Mouse (Mus musculus) G1E (cell line): ENCODE measurements around the gene Mcts2. TPM values are rescaled to one million over a fixed set of nuclear protein-coding genes. Genes with fewer than 3 reads are reported as not detected.

Experiments
- ATAC-seq: 2 replicates; pipeline ENCODE4 v1.8.0; 2016; ENCODE audit warnings: mild to moderate bottlenecking; ENCODE audit not compliant: insufficient number of reproducible peaks, poor library complexity, low FRiP score, severe bottlenecking; ENCODE audit errors: extremely low read depth
- DNase-seq: peaks from one replicate; pipeline ENCODE4 v3.0.0; 2012; ENCODE audit warnings: low spot score
- H3K27me3 ChIP-seq: 2 replicates; pipeline ENCODE4 v1.6.1; 2012; ENCODE audit warnings: mild to moderate bottlenecking, low read length, inconsistent platforms; ENCODE audit not compliant: insufficient read depth
- H3K36me3 ChIP-seq: replicated peaks from 2 replicates; pipeline ENCODE3; 2012; ENCODE audit warnings: mild to moderate bottlenecking, inconsistent platforms
- H3K4me1 ChIP-seq: 2 replicates; pipeline ENCODE4 v1.6.1; 2012; ENCODE audit warnings: low read depth, low read length, inconsistent platforms, mixed read lengths; ENCODE audit not compliant: insufficient read depth
- H3K4me3 ChIP-seq: 2 replicates; pipeline ENCODE4 v1.5.1; 2012; ENCODE audit warnings: low read depth, mild to moderate bottlenecking, inconsistent platforms, low read length, moderate library complexity, mixed read lengths
- H3K9me3 ChIP-seq: replicated peaks from 2 replicates; pipeline ENCODE4 v1.6.1; 2012; ENCODE audit warnings: inconsistent platforms
- CTCF ChIP-seq: IDR thresholded peaks from 2 replicates; pipeline ENCODE4 v1.5.1; 2012; ENCODE audit warnings: low read depth, low read length, inconsistent platforms, mixed read lengths
- GATA1 ChIP-seq: IDR thresholded peaks from 2 replicates; pipeline ENCODE4 v1.6.1; 2012; ENCODE audit warnings: borderline replicate concordance, low read length, inconsistent platforms, mixed read lengths
- GATA2 ChIP-seq: IDR thresholded peaks from 2 replicates; pipeline ENCODE4 v1.6.1; 2012; ENCODE audit warnings: low read depth, low read length, inconsistent platforms, borderline replicate concordance
- POLR2AphosphoS5 ChIP-seq: IDR thresholded peaks from 2 replicates; pipeline ENCODE4 v1.6.1; 2012; ENCODE audit warnings: low read depth, low read length, inconsistent platforms; ENCODE audit not compliant: insufficient replicate concordance
- TAL1 ChIP-seq: conservative IDR thresholded peaks from 2 replicates; pipeline ENCODE4 v1.6.1; 2012; ENCODE audit warnings: low read depth, low read length, inconsistent platforms, mixed read lengths
- polyA plus RNA-seq: library from polyadenylated mRNA; stranded (reverse); fragments of >175 nt; gene quantifications from 2 replicates; pipeline ENCODE4 v1.2.3, GENCODE M21; 2012
- total RNA-seq, 2 experiments: library from RNA; stranded (forward) in 1 of 2; stranded (reverse) in 1 of 2; fragments of 200-1000 nt in 1 of 2; fragments of >200 nt in 1 of 2; fragmentation: Nextera tagmentation in 1 of 2; gene quantifications; 2 replicates each; pipeline ENCODE4 v1.2.3; 2014 to 2017

The Mcts2 gene
- total and polyA plus RNA-seq, 3 experiments = 2.6 to 30.0 (median 24.2) TPM

DNA sequence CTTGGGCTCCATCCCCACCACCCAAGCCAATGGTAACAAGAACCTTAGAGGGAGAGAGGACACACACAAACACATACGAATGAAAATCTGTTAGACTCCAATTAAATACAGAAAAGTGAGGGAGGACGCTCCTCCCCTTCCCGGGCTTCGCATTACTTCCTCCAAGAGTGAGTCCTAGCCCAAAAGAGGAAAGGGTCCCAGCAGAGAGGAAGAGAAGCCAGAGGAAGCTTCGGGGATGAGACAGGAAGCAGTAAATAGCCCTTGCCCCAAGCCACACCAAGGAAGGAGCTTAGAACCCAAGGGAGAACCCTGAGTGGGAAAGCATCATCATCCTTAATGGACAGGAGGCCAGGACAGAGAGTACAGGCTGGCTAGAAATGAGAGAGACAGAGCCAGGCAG lies 22.2 kb downstream of the Mcts2 start:
- Histone ChIP-seq H3K27me3 (no peaks in the 10 kb centered on the region), H3K4me1 (peaks cover 19% of the 10 kb centered on the region; the same call in 1 of the 2 replicates), H3K4me3 (no peak overlapping the region), H3K36me3 (peaks cover 78% of the 10 kb centered on the region), H3K9me3 (no peaks in the 10 kb centered on the region; the same call in 1 of the 2 replicates)
- ATAC-seq = no peak
- DNase-seq = no peak
- TF ChIP-seq GATA1 (no peak), GATA2 (no peak), TAL1 (no peak), CTCF (no peak), POLR2AphosphoS5 (no peak)

DNA sequence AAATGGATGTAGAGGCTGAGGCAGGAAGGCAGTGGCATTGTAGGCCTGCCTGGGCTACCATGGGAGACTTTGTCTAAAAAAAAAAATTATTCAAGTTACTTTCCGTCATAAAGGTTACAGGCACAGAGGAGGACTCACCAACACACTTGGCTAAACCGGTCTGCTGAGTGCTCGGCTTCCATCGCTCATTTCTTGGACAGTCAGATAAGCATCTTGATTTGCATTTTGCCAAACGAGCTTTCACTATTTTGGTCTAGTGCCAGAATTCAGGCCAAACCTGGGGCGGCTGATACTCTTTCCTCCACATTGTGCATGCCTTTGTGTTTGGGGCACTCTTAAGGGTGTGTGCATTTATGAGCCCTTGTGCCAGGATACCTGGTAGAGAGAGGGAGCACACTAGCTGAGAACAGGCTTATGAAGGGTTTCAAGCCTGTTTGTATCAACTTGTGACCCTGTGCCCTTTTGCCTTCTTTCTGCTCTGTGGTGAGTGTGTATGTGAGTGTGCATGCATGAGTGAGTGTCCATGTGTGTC lies 29.5 kb downstream of the Mcts2 start:
- DNase-seq (no peak), ATAC-seq (no peak)
- Histone ChIP-seq H3K4me1 (0 out of 2 replicates have a peak, but pooled peaks cover 2% of the 10 kb centered on the region), H3K4me3 (no peak overlapping the region), H3K27me3 (peaks cover 3% of the 10 kb centered on the region; the same call in 1 of the 2 replicates), H3K9me3 (no peaks in the 10 kb centered on the region), H3K36me3 (peaks cover 19% of the 10 kb centered on the region)
- TF ChIP-seq CTCF = no peak
- no peak for TF ChIP-seq GATA1
- TF ChIP-seq POLR2AphosphoS5 = no peak
- no peak for TF ChIP-seq TAL1
- TF ChIP-seq GATA2 = no peak

DNA sequence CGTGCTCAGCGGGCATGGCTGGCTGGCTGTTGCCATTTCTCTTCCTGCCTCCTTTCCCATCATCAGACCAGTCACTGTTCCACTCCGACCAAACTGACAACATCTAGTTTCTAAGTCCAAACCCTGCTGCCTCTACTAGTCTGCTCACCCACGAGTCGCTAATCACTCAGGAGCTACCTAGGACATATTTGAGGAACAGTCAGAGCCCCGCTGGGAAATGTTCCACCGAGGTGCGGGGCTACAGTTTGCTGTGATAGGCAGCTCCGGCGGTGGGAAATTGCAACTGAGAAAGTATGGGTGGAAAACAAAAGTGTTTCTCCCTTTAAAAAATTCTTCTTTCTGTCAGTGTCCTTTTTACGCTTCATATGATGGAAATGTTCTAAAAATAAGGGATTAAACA lies 30.8 kb downstream of the Mcts2 start:
- H3K9me3 ChIP-seq = no peaks in the 10 kb centered on the region
- peaks cover 3% of the 10 kb centered on the region; the same call in 1 of the 2 replicates for H3K27me3 ChIP-seq
- peaks cover 15% of the 10 kb centered on the region for H3K36me3 ChIP-seq
- H3K4me3 ChIP-seq = no peak overlapping the region
- ATAC-seq (no peak), DNase-seq (no peak)
- TF ChIP-seq CTCF (no peak), TAL1 (no peak), POLR2AphosphoS5 (no peak), GATA1 (no peak), GATA2 (no peak)
- H3K4me1 ChIP-seq = 0 out of 2 replicates have a peak, but pooled peaks cover 2% of the 10 kb centered on the region

DNA sequence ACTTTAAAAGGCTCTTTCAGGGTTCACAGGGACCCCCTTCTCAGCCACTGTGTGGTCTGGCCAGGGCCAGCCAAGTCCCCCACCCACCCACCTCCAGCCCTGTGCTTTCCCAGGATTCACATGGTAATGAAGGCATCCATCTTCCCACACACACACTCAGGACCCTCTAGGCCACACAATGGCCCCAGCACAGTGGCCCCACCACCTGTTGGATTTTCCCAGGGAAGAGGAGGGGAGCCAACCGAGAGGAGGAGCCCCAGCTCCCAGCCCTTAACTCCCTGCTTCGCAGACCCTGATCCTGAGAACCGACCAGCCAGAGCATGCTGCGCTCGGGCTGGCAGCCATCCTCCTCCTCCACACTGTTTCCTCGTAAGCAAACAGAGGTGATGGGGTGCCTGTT lies 31.2 kb downstream of the Mcts2 start:
- Histone ChIP-seq H3K4me1 (0 out of 2 replicates have a peak, but pooled peaks cover 2% of the 10 kb centered on the region), H3K36me3 (peaks cover 15% of the 10 kb centered on the region), H3K27me3 (peaks cover 3% of the 10 kb centered on the region; the same call in 1 of the 2 replicates), H3K4me3 (no peak overlapping the region), H3K9me3 (no peaks in the 10 kb centered on the region)
- no peak for TF ChIP-seq GATA1
- no peak for TF ChIP-seq TAL1
- TF ChIP-seq POLR2AphosphoS5 = no peak
- TF ChIP-seq CTCF = no peak
- no peak for TF ChIP-seq GATA2
- DNase-seq (no peak), ATAC-seq (no peak)

DNA sequence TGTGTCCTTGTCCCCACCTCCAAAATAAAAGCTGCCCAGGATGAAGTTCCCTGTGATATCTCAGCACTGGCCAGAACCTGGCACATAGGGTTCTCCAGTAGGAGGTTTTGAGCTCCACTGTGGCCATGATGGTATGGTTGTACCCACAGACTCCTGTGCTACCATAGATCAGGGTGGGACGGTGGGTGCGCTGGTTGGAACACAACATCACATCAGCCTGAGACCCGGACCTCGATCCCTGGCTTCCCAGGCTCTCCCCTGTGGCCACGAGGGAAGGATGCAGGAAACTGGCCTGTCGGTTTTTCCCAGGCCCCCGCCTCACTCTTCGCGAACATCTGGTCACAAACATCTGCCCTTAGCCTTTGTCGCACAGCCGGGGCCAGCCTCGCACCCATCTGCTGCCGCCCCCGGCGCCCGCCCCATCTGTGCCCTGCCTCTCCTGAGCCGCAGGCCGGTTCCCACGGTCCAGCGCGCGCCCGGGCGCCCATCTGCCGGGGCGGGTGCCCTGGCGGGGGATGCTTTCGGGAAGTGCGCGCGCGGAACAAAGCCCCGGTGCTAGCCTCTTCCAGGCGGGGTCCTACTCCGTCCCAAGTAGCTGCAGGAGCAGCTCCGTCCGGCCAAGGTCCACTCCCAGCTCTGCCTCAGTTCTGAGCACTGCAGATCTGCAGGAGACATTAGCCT lies 37.0 kb downstream of the Mcts2 start:
- Histone ChIP-seq H3K36me3 (no peaks in the 10 kb centered on the region), H3K27me3 (peaks cover 15% of the 10 kb centered on the region), H3K4me3 (no peak overlapping the region), H3K9me3 (no peaks in the 10 kb centered on the region), H3K4me1 (peaks cover 36% of the 10 kb centered on the region)
- ATAC-seq (no peak), DNase-seq (no peak)
- no peak for TF ChIP-seq GATA1
- no peak for TF ChIP-seq TAL1
- TF ChIP-seq CTCF = no peak
- TF ChIP-seq POLR2AphosphoS5 = no peak
- TF ChIP-seq GATA2 = no peak

DNA sequence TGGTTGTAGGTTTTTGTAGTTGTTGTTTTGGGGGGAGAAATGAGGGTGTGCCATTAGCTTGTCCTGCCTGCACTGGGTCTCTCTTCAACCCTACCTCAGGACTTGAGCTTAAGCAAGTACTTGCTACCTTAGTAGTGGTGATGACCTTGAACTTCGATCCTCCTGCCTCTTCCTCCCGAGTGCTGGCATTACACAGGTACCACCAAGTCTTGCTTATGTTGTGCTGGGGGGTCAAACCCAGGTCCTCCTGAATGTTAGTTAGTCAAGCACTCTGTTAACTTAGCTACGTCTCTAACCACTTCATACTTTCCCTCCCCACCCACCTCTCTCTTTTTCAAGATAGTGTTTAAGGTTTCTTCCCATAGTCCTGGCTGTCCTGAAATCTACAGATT lies 37.5 kb downstream of the Mcts2 start:
- Histone ChIP-seq H3K4me1 (peaks cover 42% of the 10 kb centered on the region), H3K9me3 (no peaks in the 10 kb centered on the region), H3K36me3 (no peaks in the 10 kb centered on the region), H3K27me3 (peaks cover 15% of the 10 kb centered on the region), H3K4me3 (no peak overlapping the region)
- DNase-seq = no peak
- no peak for ATAC-seq
- TF ChIP-seq GATA1 (no peak), GATA2 (no peak), CTCF (no peak), TAL1 (no peak), POLR2AphosphoS5 (no peak)
